ENCODE assay signal across 11 mouse cellular contexts in the genomic region with DNA sequence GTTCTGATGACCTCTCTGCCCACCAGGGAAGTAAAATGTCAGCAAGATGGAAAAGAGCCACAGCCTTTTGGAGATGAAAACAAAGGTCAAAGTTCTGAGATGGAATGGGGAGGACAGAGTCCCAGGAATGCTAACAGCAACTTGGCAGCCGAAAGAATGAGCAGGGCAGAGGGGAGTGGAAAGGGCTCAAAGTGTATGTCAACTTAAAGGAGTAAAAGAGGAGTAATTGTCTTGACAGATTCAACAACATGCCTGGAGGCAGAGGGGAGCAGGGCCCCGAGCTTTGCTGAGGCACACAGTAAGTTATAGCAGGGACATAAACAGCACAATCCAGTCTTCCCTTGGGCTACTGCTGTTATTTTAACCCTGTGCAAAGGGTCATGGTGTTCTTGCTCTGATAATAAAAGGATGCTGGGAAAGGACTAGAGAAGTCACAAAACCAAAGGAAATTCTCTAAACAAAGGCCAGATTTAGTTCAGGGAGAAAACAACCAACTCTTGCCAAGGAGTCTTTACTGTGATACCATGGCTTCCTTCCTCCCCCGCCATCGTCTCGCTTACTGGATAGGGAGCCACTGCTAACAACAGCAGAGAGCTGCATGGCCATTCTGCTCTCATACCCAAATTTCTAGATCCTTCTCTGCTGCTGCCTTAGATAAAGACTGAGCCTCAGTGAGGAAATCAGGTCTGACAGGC. TPM values are rescaled to one million over a fixed set of nuclear protein-coding genes. Genes with fewer than 3 reads are reported as not detected.
DNase-seq lines count a peak whose midpoint lies in the region; ATAC-seq lines count a peak whose summit lies in the region.
"Had no signal": no experiment of that assay in that cellular context is flagged by ENCODE, and none has a peak within 500 bp of the region (broad histone marks: within the 10 kb centered on the region; RNA-seq: fewer than 3 reads in every experiment).

No protein-coding gene starts in this region.

- H3K4me3 ChIP-seq in neural tube, embryonic 15.5 days (replicated peaks): no peak overlapping the region
- H3K4me3 ChIP-seq in embryonic facial prominence, embryonic 15.5 days (replicated peaks): no peak overlapping the region
- no peak overlapping the region for H3K4me3 ChIP-seq in stomach, embryonic 15.5 days (replicated peaks)

- ATAC-seq in neural tube, embryonic 15.5 days (ENCODE audit: low FRiP score): no peak
- ATAC-seq in embryonic facial prominence, embryonic 15.5 days (ENCODE audit: insufficient number of reproducible peaks, low FRiP score, low TSS enrichment, low read depth): no peak
- peak; percentile 25; the same call in 1 of the 2 replicates for ATAC-seq in stomach, embryonic 15.5 days (ENCODE audit: insufficient read depth, low FRiP score, low read depth)
- no peak for ATAC-seq in frontal cortex, adult (ENCODE audit: low TSS enrichment)

- H3K36me3 ChIP-seq in neural tube, embryonic 15.5 days: no peaks in the 10 kb centered on the region
- no peaks in the 10 kb centered on the region for H3K36me3 ChIP-seq in embryonic facial prominence, embryonic 15.5 days
- no peaks in the 10 kb centered on the region for H3K36me3 ChIP-seq in stomach, embryonic 15.5 days

- no peaks in the 10 kb centered on the region for H3K27me3 ChIP-seq in neural tube, embryonic 15.5 days (replicated peaks)
- no peaks in the 10 kb centered on the region for H3K27me3 ChIP-seq in embryonic facial prominence, embryonic 15.5 days
- no peaks in the 10 kb centered on the region for H3K27me3 ChIP-seq in stomach, embryonic 15.5 days (replicated peaks)

- 49% methylated on average over 5 of the region's 5 CpGs for WGBS in neural tube, embryonic 15.5 days
- WGBS in embryonic facial prominence, embryonic 15.5 days: 32% methylated on average over 5 of the region's 5 CpGs
- 44% methylated on average over 5 of the region's 5 CpGs for WGBS in stomach, embryonic 15.5 days

- DNase-seq in neural tube, embryonic 10.5 days (ENCODE audit: extremely low spot score, low spot score): peak; percentile 25
- DNase-seq in kidney, adult 9 months: peak; percentile 89
- no peak for DNase-seq in gastrocnemius, postnatal 10 days
- DNase-seq: cerebellum, postnatal 10 days; thymus, postnatal 14 days had no signal

- H3K9me3 ChIP-seq in neural tube, embryonic 15.5 days (replicated peaks): no peaks in the 10 kb centered on the region
- H3K9me3 ChIP-seq in embryonic facial prominence, embryonic 15.5 days (replicated peaks): no peaks in the 10 kb centered on the region
- H3K9me3 ChIP-seq in stomach, embryonic 15.5 days: no peaks in the 10 kb centered on the region

- H3K4me2 ChIP-seq in neural tube, embryonic 15.5 days: no peak overlapping the region
- no peak overlapping the region for H3K4me2 ChIP-seq in embryonic facial prominence, embryonic 15.5 days (replicated peaks)
- H3K4me2 ChIP-seq in stomach, embryonic 15.5 days: no peak overlapping the region

- no peak overlapping the region for H3K27ac ChIP-seq in neural tube, embryonic 15.5 days (replicated peaks)
- H3K27ac ChIP-seq in embryonic facial prominence, embryonic 15.5 days (replicated peaks): peak overlapping the region; percentile 41; the same call in 1 of the 2 replicates
- no peak overlapping the region for H3K27ac ChIP-seq in stomach, embryonic 15.5 days

- H3K9ac ChIP-seq in neural tube, embryonic 15.5 days (replicated peaks): no peak overlapping the region
- no peak overlapping the region for H3K9ac ChIP-seq in embryonic facial prominence, embryonic 15.5 days
- no peak overlapping the region for H3K9ac ChIP-seq in stomach, embryonic 15.5 days

- peaks cover 5% of the 10 kb centered on the region; the same call in 1 of the 2 replicates for H3K4me1 ChIP-seq in neural tube, embryonic 15.5 days
- peaks cover 29% of the 10 kb centered on the region for H3K4me1 ChIP-seq in embryonic facial prominence, embryonic 15.5 days
- peaks cover 8% of the 10 kb centered on the region; the same call in 1 of the 2 replicates for H3K4me1 ChIP-seq in stomach, embryonic 15.5 days

RNA-seq across cellular contexts. Expression of gene P3h2, which starts 56.0 kb away (rescaled TPM):
- polyA plus RNA-seq in neural tube, embryonic 15.5 days (2015; fragmentation: Nextera tagmentation; extraction: Ambion mirVana): 1.4 and 1.9 TPM in 2 replicates
- polyA plus RNA-seq in embryonic facial prominence, embryonic 15.5 days (2015; fragmentation: Nextera tagmentation; extraction: Ambion mirVana): 6.7 and 8.0 TPM in 2 replicates
- polyA plus RNA-seq in stomach, embryonic 15.5 days (2015; fragmentation: Nextera tagmentation; extraction: Ambion mirVana): 4.9 and 5.5 TPM in 2 replicates
- 1 to 10 TPM; 5.9 to 7.3 TPM for total RNA-seq in gastrocnemius, postnatal 10 days (2021)
- total RNA-seq: granulocyte monocyte progenitor cell, adult 5-6 weeks; MEL had no signal
